Mouse (Mus musculus): Measurements from ENCODE around the gene Tsen2. TPM values are rescaled to one million over a fixed set of nuclear protein-coding genes. Genes with fewer than 3 reads are reported as not detected.

Tsen2 gene
- polyA plus RNA-seq (2014; fragmentation: Illumina TruSeq; extraction: RNeasy Lipid Tissue Mini Kit (QIAGEN cat#74804); ENCODE audit: low read depth, low replicate concordance): 2.1 TPM

GRCm38 (mm10) chr6:115544442-115544970 lies at the start of gene Tsen2:
TSS of gene Tsen2 (plus strand) at chr6:115544664.

GRCm38 (mm10) chr6:115592458-115592857 lies 48.0 kb downstream of the Tsen2 start, which contains the start of gene Mkrn2os:
TSS of gene Mkrn2os (minus strand) at chr6:115592576.

DNA sequence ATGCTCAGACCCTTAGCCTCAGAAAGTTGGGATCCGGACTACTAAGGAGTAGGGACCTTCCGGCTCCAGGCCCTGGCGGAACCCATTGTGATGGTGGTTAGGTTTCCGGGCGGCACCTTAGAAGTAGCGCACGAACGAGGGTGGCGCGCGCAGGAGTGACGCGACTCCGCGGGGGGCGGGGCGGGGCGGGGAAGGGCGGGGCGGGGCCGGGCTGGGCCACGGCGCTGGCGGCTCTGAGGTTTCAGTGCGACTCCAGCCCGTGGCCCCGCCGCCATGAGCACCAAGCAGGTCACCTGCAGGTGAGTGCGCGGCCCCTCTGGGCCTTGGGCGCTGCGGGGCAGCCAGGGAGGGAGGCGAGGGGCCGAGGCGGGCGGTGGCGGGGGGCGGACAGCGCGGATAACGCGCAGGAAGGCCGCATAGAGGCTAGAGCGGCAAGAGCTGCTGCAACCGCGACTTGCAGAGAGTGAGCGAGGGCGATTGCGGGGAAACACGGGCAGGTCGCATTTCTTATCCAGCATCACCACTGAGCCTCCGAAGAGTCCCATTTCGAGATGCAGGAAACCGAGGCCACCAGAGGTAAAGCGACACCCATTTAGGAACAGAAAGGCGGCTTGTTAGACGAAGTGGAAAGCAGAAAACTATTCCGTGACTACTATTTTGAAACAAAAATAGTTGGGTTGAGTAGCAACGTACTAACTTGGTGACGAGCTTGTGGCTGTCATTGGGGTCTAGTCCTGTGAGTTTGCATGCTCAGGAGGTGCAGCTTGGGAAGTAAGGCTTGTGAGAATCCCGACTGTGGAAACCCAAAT lies 57.5 kb downstream of the Tsen2 start, which contains the start of gene Mkrn2:
Gene Mkrn2, plus strand, starts transcription at position 188 of the 809 bp plus-strand sequence.

Other genes with a start within 250 kb of the Tsen2 start
- gene Pparg, start 183.7 kb upstream of the Tsen2 start, polyA plus RNA-seq (2014; fragmentation: Illumina TruSeq; extraction: RNeasy Lipid Tissue Mini Kit (QIAGEN cat#74804); ENCODE audit: low read depth, low replicate concordance): 18.8 TPM
- gene Mkrn2os, start 47.9 kb downstream of the Tsen2 start, polyA plus RNA-seq (2014; fragmentation: Illumina TruSeq; extraction: RNeasy Lipid Tissue Mini Kit (QIAGEN cat#74804); ENCODE audit: low read depth, low replicate concordance): 8.7 TPM
- 3.7 TPM for gene Mkrn2, start 57.2 kb downstream of the Tsen2 start, polyA plus RNA-seq (2014; fragmentation: Illumina TruSeq; extraction: RNeasy Lipid Tissue Mini Kit (QIAGEN cat#74804); ENCODE audit: low read depth, low replicate concordance)
- 26.3 TPM for gene Raf1, start 132.0 kb downstream of the Tsen2 start, polyA plus RNA-seq (2014; fragmentation: Illumina TruSeq; extraction: RNeasy Lipid Tissue Mini Kit (QIAGEN cat#74804); ENCODE audit: low read depth, low replicate concordance)
- not detected for gene Tmem40, start 217.7 kb downstream of the Tsen2 start, polyA plus RNA-seq (2014; fragmentation: Illumina TruSeq; extraction: RNeasy Lipid Tissue Mini Kit (QIAGEN cat#74804); ENCODE audit: low read depth, low replicate concordance)
- 0.11 TPM for gene Cand2, start 229.9 kb downstream of the Tsen2 start, polyA plus RNA-seq (2014; fragmentation: Illumina TruSeq; extraction: RNeasy Lipid Tissue Mini Kit (QIAGEN cat#74804); ENCODE audit: low read depth, low replicate concordance)